Mouse (Mus musculus) naive thymus-derived CD4-positive, alpha-beta T cell, adult 2 months (primary cell): ENCODE measurements around the gene Spa17.

ENCODE experiments used
- DNase-seq: peaks from one replicate; pipeline ENCODE4 v3.0.0-alpha.2; 2011; ENCODE audit warnings: low read depth

The Spa17 gene

DNA sequence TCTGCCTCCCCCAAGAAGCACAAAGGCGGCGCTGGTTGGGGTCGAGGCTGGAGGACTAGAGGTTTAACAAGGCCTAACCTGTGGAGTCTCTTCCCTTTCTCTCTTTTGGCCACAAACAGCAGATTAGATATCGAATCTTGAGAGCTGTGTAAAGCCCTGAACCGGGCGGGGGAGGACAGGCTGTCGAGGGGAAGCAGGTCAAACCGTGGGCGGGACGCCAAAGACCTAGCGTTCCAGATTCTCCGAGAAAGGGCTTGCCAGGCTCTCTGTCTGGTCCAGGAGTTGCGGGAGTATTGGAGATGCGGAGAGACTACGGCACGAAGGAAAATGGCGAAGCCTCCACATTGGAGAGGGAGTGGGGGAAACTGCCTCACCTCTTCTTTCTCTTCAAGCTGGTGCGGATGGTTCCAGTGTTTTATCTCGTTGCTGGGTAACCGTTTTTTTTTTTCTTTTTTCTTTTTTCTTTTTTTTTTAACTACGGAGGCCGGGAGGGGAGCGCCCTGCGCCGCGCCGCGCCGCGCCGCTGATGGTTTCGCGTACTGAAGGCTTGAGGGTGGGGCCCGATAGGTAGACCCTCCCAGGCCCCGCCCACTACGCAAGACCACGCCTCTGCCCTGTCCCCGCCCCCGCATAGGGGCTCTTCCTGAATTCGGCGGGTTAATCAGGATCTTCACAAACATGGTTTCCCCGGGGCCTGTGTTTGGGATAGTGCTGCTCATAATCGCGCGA lies at the start of gene Spa17:
Gene Spa17 (minus strand): TSS at position 541 of the 729 bp plus-strand sequence.
- peak; percentile 94 for DNase-seq

- DNase-seq = no peak
These were observed 49.7 kb upstream of the Spa17 start for GRCm38 (mm10) chr9:37663210-37663609.

DNA sequence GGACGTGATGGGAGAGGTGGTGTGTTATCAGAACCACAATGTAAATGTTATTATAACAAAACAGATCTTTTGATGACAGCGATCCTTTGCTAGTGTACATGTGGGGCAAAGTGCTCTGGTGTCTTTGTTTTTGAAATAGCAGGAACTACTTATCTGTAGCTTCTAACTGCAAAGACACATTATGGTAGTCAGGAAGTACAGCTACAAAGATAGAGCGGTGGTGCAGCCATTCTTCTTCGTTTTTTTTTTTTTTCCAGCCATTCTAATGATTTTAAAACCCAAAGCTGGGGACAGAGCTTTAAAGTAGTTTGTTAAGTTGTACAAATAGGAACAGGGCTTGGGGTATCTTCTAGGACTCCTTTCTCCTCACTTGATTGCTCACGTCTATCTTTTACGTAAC lies 45.9 kb upstream of the Spa17 start:
- no peak for DNase-seq

DNA sequence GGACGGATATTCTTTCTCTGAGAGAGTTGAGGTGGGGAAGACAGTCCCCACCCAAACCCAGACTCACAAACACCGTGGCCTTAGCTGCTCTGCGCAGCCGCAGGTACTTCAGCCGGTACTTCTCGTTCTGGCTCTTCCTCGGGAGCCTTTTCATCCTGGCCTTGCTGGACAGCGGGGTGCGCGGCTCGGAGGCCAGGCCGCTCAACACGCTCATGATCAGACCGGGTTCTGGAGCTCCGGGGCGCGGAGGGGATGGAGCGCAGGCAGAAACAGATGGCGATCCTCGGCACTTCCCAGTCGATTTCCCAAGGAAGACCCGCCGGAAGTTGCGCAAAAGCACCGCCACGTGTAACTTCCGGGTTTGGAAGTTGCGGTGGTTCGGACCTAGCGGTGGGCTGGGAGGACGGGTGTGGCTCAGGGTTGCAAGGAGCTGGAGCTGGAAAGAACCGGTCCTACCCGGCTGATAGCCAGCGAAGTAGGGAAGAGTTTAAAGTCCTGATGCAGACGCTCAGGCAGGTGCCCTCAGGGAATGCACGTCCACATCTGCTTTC lies 43.5 kb upstream of the Spa17 start, which contains the start of gene Tbrg1:
Gene Tbrg1 (minus strand): TSS at position 382 of the 551 bp plus-strand sequence.
- peak; percentile 66 for DNase-seq

DNA sequence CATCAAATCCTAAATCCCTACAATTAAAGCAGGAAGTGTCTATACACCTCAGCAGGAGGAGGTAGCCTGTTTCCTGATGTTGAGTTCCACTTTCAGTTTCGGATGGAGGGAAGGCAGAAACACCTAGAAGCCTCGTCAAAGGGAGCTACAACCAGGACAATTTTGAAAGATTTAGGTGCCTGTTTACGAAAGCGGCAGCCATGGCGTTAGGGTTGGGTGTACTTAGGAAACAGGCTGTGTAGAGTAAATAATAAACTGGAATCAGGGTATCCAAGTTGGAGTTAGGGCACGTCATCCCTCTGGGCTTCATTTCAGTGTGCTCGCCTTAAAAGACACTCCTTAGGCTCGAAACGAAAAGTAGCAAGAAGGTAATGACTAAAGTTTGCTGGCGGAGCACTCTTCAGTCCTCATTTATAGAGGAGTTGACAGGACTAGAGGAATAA lies 42.9 kb upstream of the Spa17 start:
- peak; percentile 80 for DNase-seq

DNA sequence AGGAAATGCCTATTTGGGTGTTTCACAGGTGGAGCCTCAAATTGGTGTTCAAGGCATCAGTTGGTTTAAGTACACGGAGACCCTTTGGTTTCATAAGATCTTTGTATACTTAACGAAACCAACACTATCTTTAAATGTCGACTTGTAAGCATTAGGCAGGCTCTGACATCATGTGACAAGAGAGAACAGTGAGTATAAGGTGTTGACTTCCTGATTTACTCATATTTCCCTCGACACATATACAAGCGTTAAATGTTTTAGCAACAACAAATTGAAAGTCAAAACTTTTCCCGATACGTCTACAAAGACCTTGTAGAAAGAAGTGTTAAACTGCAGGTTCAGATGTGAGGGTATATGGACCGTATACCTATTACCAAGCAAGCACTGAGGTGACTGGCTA lies 42.4 kb upstream of the Spa17 start:
- no peak for DNase-seq

DNA sequence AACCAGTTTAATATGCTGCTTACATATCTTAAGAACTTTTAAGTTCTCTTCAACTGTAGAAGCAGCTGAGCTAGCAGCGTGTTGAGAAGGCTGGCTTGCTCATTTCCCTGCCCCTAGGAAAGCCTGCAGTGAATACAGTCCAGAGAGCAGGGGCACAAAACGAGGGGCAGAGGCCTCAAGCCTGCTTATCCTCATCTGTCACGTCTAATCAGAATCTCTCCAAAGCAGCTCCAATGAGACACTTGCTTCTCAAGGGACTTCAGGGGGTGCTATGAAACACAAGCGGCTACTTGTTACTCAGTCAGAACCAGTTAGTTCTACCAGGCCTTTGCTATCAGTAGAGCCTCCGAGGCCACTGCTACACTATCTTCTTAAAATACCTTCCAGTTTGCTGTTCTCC lies 40.3 kb upstream of the Spa17 start:
- DNase-seq = no peak

DNA sequence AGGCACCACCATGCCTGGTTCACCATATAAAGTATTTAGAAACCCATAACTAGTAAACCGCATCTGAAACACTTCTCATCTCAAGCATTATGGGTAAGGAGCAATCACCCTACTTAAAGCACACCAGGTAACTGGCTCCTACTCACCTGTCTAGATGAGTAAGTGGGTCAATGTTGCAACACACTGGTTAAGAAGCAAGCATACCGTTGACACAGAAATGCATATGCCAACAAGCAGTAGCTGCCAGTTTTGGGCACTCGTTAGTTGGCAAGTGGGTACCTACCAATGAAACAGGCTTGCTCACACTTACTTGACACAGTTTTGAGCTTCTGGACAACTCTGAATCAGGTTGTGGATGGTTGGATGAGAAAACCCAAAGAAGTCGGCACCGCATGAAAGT lies 37.1 kb upstream of the Spa17 start:
- DNase-seq = no peak

- no peak for DNase-seq
These were observed 32.7 kb upstream of the Spa17 start for GRCm38 (mm10) chr9:37646246-37646645.

GRCm38 (mm10) chr9:37638721-37639120 lies 25.2 kb upstream of the Spa17 start:
- DNase-seq = no peak

DNA sequence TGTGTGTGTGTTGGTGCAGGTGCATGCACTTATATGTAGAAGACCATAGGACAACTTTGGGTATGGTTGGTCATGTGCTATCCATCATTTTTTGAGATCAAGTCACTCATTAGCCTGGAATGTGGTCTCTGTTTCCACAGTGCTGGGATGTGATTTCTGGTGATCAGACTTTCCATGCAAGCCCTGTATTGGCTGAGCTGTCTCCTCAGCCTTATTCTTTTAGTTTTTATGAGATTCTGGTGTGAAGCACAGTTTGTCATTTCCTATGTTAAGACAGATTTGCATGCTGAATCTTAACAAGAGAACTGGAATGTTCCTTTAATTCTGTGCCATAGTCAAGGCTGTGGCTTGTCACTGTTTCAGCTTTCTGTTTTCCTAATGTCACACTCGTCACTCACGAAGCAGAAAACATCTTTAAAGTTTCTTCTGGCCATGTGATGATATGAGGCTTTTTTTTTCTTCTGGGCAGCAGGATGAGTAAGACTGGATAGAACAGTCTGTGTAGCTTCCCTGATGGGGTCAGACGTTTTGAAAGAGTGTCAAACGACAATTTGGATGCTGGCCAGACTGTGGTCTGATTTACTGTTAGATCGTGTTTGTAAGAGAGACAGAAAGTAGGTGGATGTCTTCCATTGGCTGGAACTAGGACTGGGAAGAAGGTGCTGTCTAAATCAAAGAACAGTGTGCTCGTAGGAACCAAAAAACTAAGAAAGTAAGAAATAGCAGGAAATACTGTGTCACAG lies 23.4 kb upstream of the Spa17 start:
- DNase-seq = no peak

DNA sequence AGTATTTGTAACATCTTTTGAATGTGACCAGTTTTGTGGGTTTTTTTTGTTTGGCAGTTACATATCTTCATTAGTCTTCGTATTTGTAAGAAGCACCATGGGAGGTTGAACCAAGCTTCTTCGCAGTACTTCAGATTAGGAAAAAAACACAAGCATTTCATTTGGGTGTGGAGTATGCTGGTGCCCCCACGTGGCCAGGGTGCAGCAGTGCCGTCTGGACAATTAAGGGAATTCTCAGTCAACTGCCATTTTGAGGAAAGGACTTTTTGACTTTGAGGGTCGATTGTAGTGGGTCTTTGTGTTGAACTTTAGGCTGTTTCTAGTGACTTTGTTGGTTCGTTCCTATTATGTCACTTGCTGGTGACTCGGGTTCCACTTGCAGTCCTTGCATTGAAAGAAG lies 22.8 kb upstream of the Spa17 start:
- DNase-seq = peak; percentile 50

DNA sequence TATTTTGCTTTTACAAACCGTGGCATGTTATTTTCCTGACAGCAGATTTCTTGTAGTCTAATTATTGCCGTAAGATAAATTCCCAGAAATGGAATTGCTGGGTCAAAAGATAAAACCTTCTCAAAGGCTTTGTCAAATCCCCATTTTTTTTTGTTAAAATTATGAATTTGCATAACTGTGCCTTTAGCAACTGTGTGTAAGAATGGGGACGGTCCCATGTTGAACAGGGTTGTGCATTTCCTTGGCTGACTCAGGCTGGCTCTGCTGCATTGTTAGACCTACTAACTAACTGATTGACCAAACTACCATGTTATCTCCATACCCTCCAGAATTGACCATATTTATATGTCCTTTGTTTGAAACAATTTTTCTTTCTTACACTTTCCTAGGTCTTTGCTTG lies 20.7 kb upstream of the Spa17 start:
- DNase-seq = no peak

DNA sequence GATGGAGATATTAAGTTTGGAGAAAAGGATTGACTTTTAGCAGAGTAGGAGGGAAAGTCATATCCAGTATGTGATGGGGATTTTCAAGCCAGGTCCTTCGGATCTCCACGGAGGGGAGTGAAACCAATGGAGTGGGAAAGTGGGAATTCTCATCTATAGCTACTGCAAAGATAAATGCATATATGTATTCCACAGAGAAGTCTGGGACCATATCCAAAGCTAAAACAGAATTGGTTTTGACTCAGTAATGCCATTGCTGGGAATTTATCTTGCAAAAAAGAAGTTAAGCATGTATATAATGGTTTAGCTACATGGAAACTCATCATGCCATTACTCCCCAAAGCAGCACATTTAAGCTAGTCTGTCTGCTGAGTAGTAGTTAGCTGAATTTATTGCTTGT lies 18.8 kb upstream of the Spa17 start:
- no peak for DNase-seq

DNA sequence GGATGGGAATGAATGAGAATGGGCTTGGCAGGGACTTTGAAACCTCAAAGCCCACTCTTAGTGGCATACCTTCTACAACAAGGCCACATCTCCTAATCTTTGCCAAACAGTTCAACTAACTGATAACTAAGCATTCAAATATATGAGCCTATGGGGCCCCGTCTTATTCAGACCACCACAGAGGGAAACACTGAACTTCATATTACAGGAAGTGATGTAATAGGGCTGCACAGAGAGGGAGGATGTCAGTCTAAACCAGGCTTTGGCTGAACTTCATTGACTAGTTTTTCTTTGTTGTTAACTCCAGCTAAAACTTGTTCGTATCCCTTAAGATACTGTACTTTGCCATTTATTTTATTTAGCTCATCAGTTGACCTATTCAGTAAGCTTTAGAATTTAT lies 16.4 kb upstream of the Spa17 start:
- no peak for DNase-seq

GRCm38 (mm10) chr9:37628581-37628980 lies 15.1 kb upstream of the Spa17 start:
- no peak for DNase-seq

GRCm38 (mm10) chr9:37627263-37627662 lies 13.7 kb upstream of the Spa17 start:
- no peak for DNase-seq

GRCm38 (mm10) chr9:37626103-37626567 lies 12.6 kb upstream of the Spa17 start:
- no peak for DNase-seq

GRCm38 (mm10) chr9:37625641-37626040 lies 12.1 kb upstream of the Spa17 start:
- no peak for DNase-seq

DNA sequence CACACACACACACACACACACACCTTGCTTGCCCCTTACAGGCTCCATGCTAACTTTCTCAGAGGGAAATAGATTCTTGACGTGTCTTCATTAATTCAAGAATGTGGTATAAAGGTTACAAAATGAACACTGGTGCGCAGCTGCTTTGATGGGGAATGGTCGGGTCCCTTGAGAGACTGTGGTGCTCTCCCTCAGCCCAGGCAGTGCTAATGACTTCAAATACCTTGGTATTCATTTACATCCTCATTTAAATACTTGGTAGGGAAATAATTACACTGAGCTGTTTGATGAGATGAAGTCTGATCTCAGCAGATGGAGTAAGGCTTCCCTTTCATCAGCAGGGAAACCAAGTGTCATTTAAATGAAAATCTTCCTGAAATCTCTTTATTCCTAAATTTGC lies 11.6 kb upstream of the Spa17 start:
- DNase-seq = no peak

DNA sequence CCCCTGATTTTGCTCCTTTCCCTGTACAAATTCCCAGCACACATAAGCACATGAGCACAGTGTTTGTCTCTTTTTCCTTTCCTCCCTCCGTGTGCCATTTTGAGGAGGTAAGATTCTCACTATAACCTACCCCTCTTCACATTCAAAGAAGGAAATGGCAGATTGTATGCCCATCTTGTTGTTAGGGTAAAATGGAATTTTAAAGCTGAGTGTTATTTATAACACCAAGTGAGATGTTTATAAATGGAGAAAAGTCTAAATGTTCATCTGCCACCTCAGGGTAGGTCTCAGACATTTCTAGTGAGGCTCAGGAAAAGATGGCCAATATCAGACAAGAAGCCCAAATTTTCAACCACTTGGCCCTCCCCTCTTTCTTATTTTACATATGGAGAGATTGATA lies 11.0 kb upstream of the Spa17 start:
- no peak for DNase-seq

- DNase-seq = no peak
These were observed 10.5 kb upstream of the Spa17 start for GRCm38 (mm10) chr9:37623981-37624380.

GRCm38 (mm10) chr9:37621290-37621689 lies 7.8 kb upstream of the Spa17 start:
- DNase-seq = no peak
